Mouse (Mus musculus): Measurements from ENCODE around the gene Tpx2. TPM values are rescaled to one million over a fixed set of nuclear protein-coding genes. Genes with fewer than 3 reads are reported as not detected.

The Tpx2 gene
- polyA plus RNA-seq, 2 experiments = 51.3 to 71.8 TPM

GRCm38 (mm10) chr2:152825168-152825697 is 22.5 kb upstream of the Tpx2 start:
- ATAC-seq (ENCODE audit: low FRiP score, low read depth) (no peak), DNase-seq (ENCODE audit: low spot score) (no peak)
- no peak overlapping the region for H3K4me3 ChIP-seq (replicated peaks; ENCODE audit: low read length)
- 78% methylated on average over 4 of the region's 4 CpGs for WGBS
- TF ChIP-seq POLR2A (IDR thresholded peaks at IDR 0.05; ENCODE audit: borderline replicate concordance, extremely low read depth, insufficient read depth, insufficient read length) = no peak
- peaks cover 6% of the 10 kb centered on the region; the same call in 1 of the 2 replicates for H3K36me3 ChIP-seq (ENCODE audit: control insufficient read depth, insufficient read depth, low read length)
- H3K9ac ChIP-seq (ENCODE audit: low read depth, low read length, severe bottlenecking) = no peak overlapping the region
- no peak overlapping the region for H3K27ac ChIP-seq (replicated peaks; ENCODE audit: low read depth, low read length)
- H3K4me1 ChIP-seq (ENCODE audit: control insufficient read depth, insufficient read depth, low read length) = peaks cover 59% of the 10 kb centered on the region
- no peaks in the 10 kb centered on the region for H3K27me3 ChIP-seq (ENCODE audit: control insufficient read depth, insufficient read depth, low read length)
- no peak overlapping the region for H3K4me2 ChIP-seq (replicated peaks; ENCODE audit: low read depth, low read length, severe bottlenecking)
- no peaks in the 10 kb centered on the region for H3K9me3 ChIP-seq (ENCODE audit: control insufficient read depth, low read length)

- no peak for ATAC-seq (ENCODE audit: low FRiP score, low read depth)
- no peak for DNase-seq (ENCODE audit: low spot score)
- WGBS = 90% methylated on average over 2 of the region's 2 CpGs
- TF ChIP-seq POLR2A (IDR thresholded peaks at IDR 0.05; ENCODE audit: borderline replicate concordance, extremely low read depth, insufficient read depth, insufficient read length) = no peak
- Histone ChIP-seq H3K36me3 (ENCODE audit: control insufficient read depth, insufficient read depth, low read length) (peaks cover 1% of the 10 kb centered on the region; the same call in 1 of the 2 replicates), H3K27me3 (ENCODE audit: control insufficient read depth, insufficient read depth, low read length) (no peaks in the 10 kb centered on the region), H3K4me1 (ENCODE audit: control insufficient read depth, insufficient read depth, low read length) (peaks cover 55% of the 10 kb centered on the region), H3K4me3 (replicated peaks; ENCODE audit: low read length) (no peak overlapping the region), H3K27ac (replicated peaks; ENCODE audit: low read depth, low read length) (no peak overlapping the region), H3K9me3 (ENCODE audit: control insufficient read depth, low read length) (no peaks in the 10 kb centered on the region), H3K4me2 (replicated peaks; ENCODE audit: low read depth, low read length, severe bottlenecking) (no peak overlapping the region), H3K9ac (ENCODE audit: low read depth, low read length, severe bottlenecking) (no peak overlapping the region)
Observed at GRCm38 (mm10) chr2:152825713-152826112, 22.1 kb upstream of the Tpx2 start.

- no peak overlapping the region for H3K27ac ChIP-seq (replicated peaks; ENCODE audit: low read depth, low read length)
- H3K9me3 ChIP-seq (ENCODE audit: control insufficient read depth, low read length) = no peaks in the 10 kb centered on the region
- no peak for ATAC-seq (ENCODE audit: low FRiP score, low read depth)
- TF ChIP-seq POLR2A (IDR thresholded peaks at IDR 0.05; ENCODE audit: borderline replicate concordance, extremely low read depth, insufficient read depth, insufficient read length) = no peak
- no peak for DNase-seq (ENCODE audit: low spot score)
- H3K9ac ChIP-seq (ENCODE audit: low read depth, low read length, severe bottlenecking) = no peak overlapping the region
- H3K4me3 ChIP-seq (replicated peaks; ENCODE audit: low read length) = no peak overlapping the region
- peaks cover 47% of the 10 kb centered on the region for H3K4me1 ChIP-seq (ENCODE audit: control insufficient read depth, insufficient read depth, low read length)
- H3K36me3 ChIP-seq (ENCODE audit: control insufficient read depth, insufficient read depth, low read length) = no peaks in the 10 kb centered on the region
- no peaks in the 10 kb centered on the region for H3K27me3 ChIP-seq (ENCODE audit: control insufficient read depth, insufficient read depth, low read length)
- 87% methylated on average over 3 of the region's 3 CpGs for WGBS
- H3K4me2 ChIP-seq (replicated peaks; ENCODE audit: low read depth, low read length, severe bottlenecking) = no peak overlapping the region; the same call in 1 of the 2 replicates
Observed at GRCm38 (mm10) chr2:152826481-152826880, 21.3 kb upstream of the Tpx2 start.

GRCm38 (mm10) chr2:152827321-152828010 is 20.3 kb upstream of the Tpx2 start:
- ATAC-seq (ENCODE audit: low FRiP score, low read depth) (no peak), DNase-seq (ENCODE audit: low spot score) (no peak)
- no peak for TF ChIP-seq POLR2A (IDR thresholded peaks at IDR 0.05; ENCODE audit: borderline replicate concordance, extremely low read depth, insufficient read depth, insufficient read length)
- Histone ChIP-seq H3K4me1 (ENCODE audit: control insufficient read depth, insufficient read depth, low read length) (peaks cover 40% of the 10 kb centered on the region), H3K27me3 (ENCODE audit: control insufficient read depth, insufficient read depth, low read length) (no peaks in the 10 kb centered on the region), H3K27ac (replicated peaks; ENCODE audit: low read depth, low read length) (no peak overlapping the region), H3K4me3 (replicated peaks; ENCODE audit: low read length) (peak overlapping the region; percentile 76), H3K9me3 (ENCODE audit: control insufficient read depth, low read length) (no peaks in the 10 kb centered on the region), H3K36me3 (ENCODE audit: control insufficient read depth, insufficient read depth, low read length) (no peaks in the 10 kb centered on the region), H3K4me2 (replicated peaks; ENCODE audit: low read depth, low read length, severe bottlenecking) (peak overlapping the region; percentile 76), H3K9ac (ENCODE audit: low read depth, low read length, severe bottlenecking) (0 out of 2 replicates have a peak overlapping the region, but pooled peaks have one; percentile 1)
- WGBS = 77% methylated on average over 8 of the region's 8 CpGs

- H3K9ac ChIP-seq (ENCODE audit: low read depth, low read length, severe bottlenecking) = peak overlapping the region; percentile 86
- H3K4me3 ChIP-seq (replicated peaks; ENCODE audit: low read length) = peak overlapping the region; percentile 76
- peak overlapping the region; percentile 76 for H3K4me2 ChIP-seq (replicated peaks; ENCODE audit: low read depth, low read length, severe bottlenecking)
- no peak for TF ChIP-seq POLR2A (IDR thresholded peaks at IDR 0.05; ENCODE audit: borderline replicate concordance, extremely low read depth, insufficient read depth, insufficient read length)
- no peaks in the 10 kb centered on the region for H3K27me3 ChIP-seq (ENCODE audit: control insufficient read depth, insufficient read depth, low read length)
- H3K4me1 ChIP-seq (ENCODE audit: control insufficient read depth, insufficient read depth, low read length) = peaks cover 37% of the 10 kb centered on the region
- 74% methylated on average over 4 of the region's 4 CpGs for WGBS
- ATAC-seq (ENCODE audit: low FRiP score, low read depth) (no peak), DNase-seq (ENCODE audit: low spot score) (no peak)
- H3K36me3 ChIP-seq (ENCODE audit: control insufficient read depth, insufficient read depth, low read length) = no peaks in the 10 kb centered on the region
- H3K27ac ChIP-seq (replicated peaks; ENCODE audit: low read depth, low read length) = no peak overlapping the region
- no peaks in the 10 kb centered on the region for H3K9me3 ChIP-seq (ENCODE audit: control insufficient read depth, low read length)
Observed at GRCm38 (mm10) chr2:152828011-152828370, 19.8 kb upstream of the Tpx2 start.
